Mouse (Mus musculus): Measurements from ENCODE around the gene Tpp1. TPM values are rescaled to one million over a fixed set of nuclear protein-coding genes. Genes with fewer than 3 reads are reported as not detected.

The Tpp1 gene
- total and polyA plus RNA-seq, 3 experiments = 19.1 to 49.1 (median 29.9) TPM

GRCm38 (mm10) chr7:105736911-105737521 is 15.0 kb downstream of the Tpp1 start, which contains the start of gene Rrp8:
Rrp8 (minus strand) TSS chr7:105737385.
- peak within 1 kb of the TSS; percentile 5; the same call in 1 of the 2 replicates for H3K27ac ChIP-seq (ENCODE audit: insufficient read depth, low read depth)
- no peaks in the 10 kb centered on the region for H3K9me3 ChIP-seq (replicated peaks; ENCODE audit: low read length)
- in situ Hi-C loops (cut with MboI; ENCODE audit: low pct_ligation_motif_present, low pct_unique_long_range_greater_than_20kb, low sequenced_read_pairs) (no loop called here), dilution Hi-C loops (cut with MboI; ENCODE audit: extremely low pct_ligation_motif_present, extremely low pct_unique_long_range_greater_than_20kb, low sequenced_read_pairs) (no loop called here)
- H3K79me2 ChIP-seq (replicated peaks; ENCODE audit: control insufficient read depth, extremely low read depth, insufficient read depth, poor library complexity, severe bottlenecking) = peaks cover 24% of the 10 kb centered on the region
- no peak for DNase-seq (ENCODE audit: extremely low read depth)
- TF ChIP-seq RAD21 (IDR thresholded peaks at IDR 0.05; ENCODE audit: low read depth, low read length) (no peak), PAX5 (IDR thresholded peaks at IDR 0.05; ENCODE audit: low read length) (no peak), MXI1 (IDR thresholded peaks at IDR 0.05; ENCODE audit: low read depth, low read length) (peak; percentile 50; the same call in 1 of the 2 replicates), GABPA (IDR thresholded peaks at IDR 0.05; ENCODE audit: insufficient replicate concordance, low read depth, low read length) (no peak), CHD1 (IDR thresholded peaks at IDR 0.05; ENCODE audit: low read depth, low read length) (no peak), SIN3A (IDR thresholded peaks at IDR 0.05; ENCODE audit: low read length) (peak; percentile 63), ZKSCAN1 (IDR thresholded peaks at IDR 0.05; ENCODE audit: borderline replicate concordance, low read depth, low read length) (no peak), ZNF384 (IDR thresholded peaks at IDR 0.05; ENCODE audit: low read depth, low read length) (peak; percentile 84)
- peak within 1 kb of the TSS; percentile 80 to 94 (median 89) for H3K4me3 ChIP-seq (replicated peaks in 1 of 3; ENCODE audit: low read depth in 2 of 3, low read length in 2 of 3, poor library complexity in 1 of 3)
- H3K4me1 ChIP-seq (ENCODE audit: control insufficient read depth in 1 of 2, insufficient read depth in 2 of 2) = peaks cover 11 to 59% of the 10 kb centered on the region in 2 experiments
- H3K9ac ChIP-seq (ENCODE audit: insufficient read depth, low read depth) = peak within 1 kb of the TSS; percentile 88
- peaks cover 52 to 58% of the 10 kb centered on the region in 2 experiments for H3K36me3 ChIP-seq (replicated peaks in 1 of 2; ENCODE audit: control insufficient read depth in 1 of 2, insufficient read depth in 1 of 2, low read length in 1 of 2)
- no peaks in the 10 kb centered on the region for H3K27me3 ChIP-seq (replicated peaks)
- H3K4me2 ChIP-seq (ENCODE audit: insufficient read depth, low read depth, poor library complexity, severe bottlenecking) = peak within 1 kb of the TSS; percentile 90

- H3K9me3 ChIP-seq (replicated peaks; ENCODE audit: low read length) = no peaks in the 10 kb centered on the region
- H3K79me2 ChIP-seq (replicated peaks; ENCODE audit: control insufficient read depth, extremely low read depth, insufficient read depth, poor library complexity, severe bottlenecking) = peaks cover 24% of the 10 kb centered on the region
- no peaks in the 10 kb centered on the region for H3K27me3 ChIP-seq (replicated peaks)
- in situ Hi-C loops (cut with MboI; ENCODE audit: low pct_ligation_motif_present, low pct_unique_long_range_greater_than_20kb, low sequenced_read_pairs) = no loop called here
- H3K36me3 ChIP-seq (replicated peaks in 1 of 2; ENCODE audit: control insufficient read depth in 1 of 2, insufficient read depth in 1 of 2, low read length in 1 of 2) = peaks cover 52 to 58% of the 10 kb centered on the region in 2 experiments
- peak within 1 kb of the TSS; percentile 90 for H3K4me2 ChIP-seq (ENCODE audit: insufficient read depth, low read depth, poor library complexity, severe bottlenecking)
- H3K4me3 ChIP-seq (replicated peaks in 1 of 3; ENCODE audit: low read depth in 2 of 3, low read length in 2 of 3, poor library complexity in 1 of 3) = peak within 1 kb of the TSS; percentile 80 to 94 (median 89)
- dilution Hi-C loops (cut with MboI; ENCODE audit: extremely low pct_ligation_motif_present, extremely low pct_unique_long_range_greater_than_20kb, low sequenced_read_pairs) = no loop called here
- peak within 1 kb of the TSS; percentile 88 for H3K9ac ChIP-seq (ENCODE audit: insufficient read depth, low read depth)
- H3K27ac ChIP-seq (ENCODE audit: insufficient read depth, low read depth) = peak within 1 kb of the TSS; percentile 5; the same call in 1 of the 2 replicates
- H3K4me1 ChIP-seq (ENCODE audit: control insufficient read depth in 1 of 2, insufficient read depth in 2 of 2) = peaks cover 11 to 58% of the 10 kb centered on the region in 2 experiments
- peak; percentile 91 for DNase-seq (ENCODE audit: extremely low read depth)
- TF ChIP-seq CTCF (conservative IDR thresholded peaks at IDR 0.05 in 1 of 2, IDR thresholded peaks at IDR 0.05 in 1 of 2; ENCODE audit: low read depth in 2 of 2, low read length in 2 of 2) = no peak
- 0 out of 2 replicates have a peak, but pooled peaks have one; percentile 41 for TF ChIP-seq USF1 (IDR thresholded peaks at IDR 0.05; ENCODE audit: low read depth, low read length)
- no peak for TF ChIP-seq ZNF384 (IDR thresholded peaks at IDR 0.05; ENCODE audit: low read depth, low read length)
- peak; percentile 86 for TF ChIP-seq HCFC1 (IDR thresholded peaks at IDR 0.05; ENCODE audit: low read depth, low read length)
- no peak for TF ChIP-seq RAD21 (IDR thresholded peaks at IDR 0.05; ENCODE audit: low read depth, low read length)
- peak; percentile 88 for TF ChIP-seq MAZ (IDR thresholded peaks at IDR 0.05; ENCODE audit: low read depth, low read length)
- TF ChIP-seq ZC3H11A (IDR thresholded peaks at IDR 0.05; ENCODE audit: low read depth, low read length) = no peak
- no peak for TF ChIP-seq CHD1 (IDR thresholded peaks at IDR 0.05; ENCODE audit: low read depth, low read length)
- TF ChIP-seq MXI1 (IDR thresholded peaks at IDR 0.05; ENCODE audit: low read depth, low read length) = peak; percentile 98
- peak; percentile 74 for TF ChIP-seq MEF2A (IDR thresholded peaks at IDR 0.05; ENCODE audit: borderline replicate concordance, low read depth, low read length)
- TF ChIP-seq MAFK (IDR thresholded peaks at IDR 0.05; ENCODE audit: insufficient replicate concordance, low read length) = no peak
- peak; percentile 72; the same call in 1 of the 2 replicates for TF ChIP-seq BHLHE40 (IDR thresholded peaks at IDR 0.05; ENCODE audit: low read depth, low read length)
- TF ChIP-seq ZMIZ1 (IDR thresholded peaks at IDR 0.05; ENCODE audit: low read depth, low read length) = peak; percentile 80; the same call in 1 of the 2 replicates
- TF ChIP-seq JUND (conservative IDR thresholded peaks at IDR 0.05; ENCODE audit: low read depth, low read length) = no peak
- TF ChIP-seq NRF1 (IDR thresholded peaks at IDR 0.05; ENCODE audit: low read depth, low read length) = peak; percentile 57; the same call in 1 of the 2 replicates
- TF ChIP-seq NELFE (IDR thresholded peaks at IDR 0.05; ENCODE audit: low read depth, low read length) = peak; percentile 80; the same call in 1 of the 2 replicates
- TF ChIP-seq CHD2 (IDR thresholded peaks at IDR 0.05; ENCODE audit: low read length) = 0 out of 2 replicates have a peak, but pooled peaks have one; percentile 41
- no peak for TF ChIP-seq USF2 (conservative IDR thresholded peaks at IDR 0.05; ENCODE audit: low read depth, low read length)
- peak; percentile 79 for TF ChIP-seq MYC (IDR thresholded peaks at IDR 0.05; ENCODE audit: low read depth, low read length)
- TF ChIP-seq KAT2A (IDR thresholded peaks at IDR 0.05; ENCODE audit: insufficient replicate concordance, low read length) = peak; percentile 77; the same call in 1 of the 2 replicates
- TF ChIP-seq EP300 (IDR thresholded peaks at IDR 0.05; ENCODE audit: low read length) = no peak
- TF ChIP-seq ELF1 (IDR thresholded peaks at IDR 0.05; ENCODE audit: low read depth, low read length) = peak; percentile 92
- no peak for TF ChIP-seq JUN (IDR thresholded peaks at IDR 0.05; ENCODE audit: insufficient read depth, low read depth, low read length)
- TF ChIP-seq PAX5 (IDR thresholded peaks at IDR 0.05; ENCODE audit: low read length) = no peak
- TF ChIP-seq TCF12 (IDR thresholded peaks at IDR 0.05; ENCODE audit: low read depth, low read length) = peak; percentile 92
- TF ChIP-seq MAX (IDR thresholded peaks at IDR 0.05; ENCODE audit: low read length) = peak; percentile 85; the same call in 1 of the 2 replicates
These were observed 15.7 kb downstream of the Tpp1 start, which contains the start of gene Ilk for GRCm38 (mm10) chr7:105736264-105736901. Ilk (plus strand) TSS chr7:105736592.

Measured in CH12.LX (cell line).